ENCODE assay signal across 8 mouse cellular contexts in genomic region chr6:88500405-88500767, GRCm38 (mm10). TPM values are rescaled to one million over a fixed set of nuclear protein-coding genes. Genes with fewer than 3 reads are reported as not detected.
DNase-seq lines count a peak whose midpoint lies in the region; ATAC-seq and TF ChIP-seq lines count a peak whose summit lies in the region.

No protein-coding gene starts in this region.

- no peak for ATAC-seq in kidney, postnatal 0 days (replicated peaks; ENCODE audit: low FRiP score, low read depth)
- ATAC-seq in embryonic facial prominence, embryonic 12.5 days (ENCODE audit: insufficient number of reproducible peaks, insufficient read depth, low FRiP score, low TSS enrichment), result no peak
- 0 out of 2 replicates have a peak, but pooled peaks have one; percentile 4 for ATAC-seq in intestine, embryonic 15.5 days
- ATAC-seq in neural tube, embryonic 12.5 days (ENCODE audit: low FRiP score, low read depth), result no peak; the same call in 1 of the 2 replicates

- no peak for TF ChIP-seq CTCF in kidney, postnatal 0 days (IDR thresholded peaks at IDR 0.05; ENCODE audit: low read depth)

- no peak overlapping the region for H3K27ac ChIP-seq in kidney, postnatal 0 days
- no peak overlapping the region for H3K27ac ChIP-seq in embryonic facial prominence, embryonic 12.5 days
- no peak overlapping the region for H3K27ac ChIP-seq in intestine, embryonic 15.5 days
- H3K27ac ChIP-seq in neural tube, embryonic 12.5 days, result no peak overlapping the region

- H3K27me3 ChIP-seq in kidney, postnatal 0 days (ENCODE audit: insufficient read depth, low read length), result no peaks in the 10 kb centered on the region
- H3K27me3 ChIP-seq in embryonic facial prominence, embryonic 12.5 days, result no peaks in the 10 kb centered on the region
- H3K27me3 ChIP-seq in intestine, embryonic 15.5 days (replicated peaks), result no peaks in the 10 kb centered on the region
- no peaks in the 10 kb centered on the region for H3K27me3 ChIP-seq in neural tube, embryonic 12.5 days (replicated peaks)

- 13% methylated on average over 3 of the region's 3 CpGs for whole genome bisulfite sequencing in kidney, postnatal 0 days
- WGBS in embryonic facial prominence, embryonic 12.5 days, result 6% methylated on average over 3 of the region's 3 CpGs
- WGBS in intestine, embryonic 15.5 days, result 6% methylated on average over 3 of the region's 3 CpGs
- WGBS in neural tube, embryonic 12.5 days, result 8% methylated on average over 3 of the region's 3 CpGs

- H3K9me3 ChIP-seq in kidney, postnatal 0 days (replicated peaks; ENCODE audit: low read length), result no peaks in the 10 kb centered on the region
- H3K9me3 ChIP-seq in embryonic facial prominence, embryonic 12.5 days, result no peaks in the 10 kb centered on the region
- no peaks in the 10 kb centered on the region for H3K9me3 ChIP-seq in intestine, embryonic 15.5 days
- H3K9me3 ChIP-seq in neural tube, embryonic 12.5 days, result no peaks in the 10 kb centered on the region

- DNase-seq in kidney, postnatal 0 days (ENCODE audit: low spot score), result no peak
- DNase-seq in kidney, postnatal 36 days, result no peak
- DNase-seq in right cerebral cortex, postnatal 4 days, result no peak
- DNase-seq in urinary bladder, postnatal 4 days (ENCODE audit: low spot score in 2 of 2), result no peak
- no peak for DNase-seq in adrenal gland, postnatal 4 days (ENCODE audit: low spot score in 2 of 2)

- H3K9ac ChIP-seq in kidney, postnatal 0 days (ENCODE audit: low read depth, low read length), result no peak overlapping the region
- peak overlapping the region; percentile 68; the same call in 1 of the 2 replicates for H3K9ac ChIP-seq in embryonic facial prominence, embryonic 12.5 days
- no peak overlapping the region for H3K9ac ChIP-seq in intestine, embryonic 15.5 days
- H3K9ac ChIP-seq in neural tube, embryonic 12.5 days, result peak overlapping the region; percentile 69; the same call in 1 of the 2 replicates

- H3K4me3 ChIP-seq in kidney, postnatal 0 days (replicated peaks; ENCODE audit: low read depth, low read length), result peak overlapping the region; percentile 49
- peak overlapping the region; percentile 57 for H3K4me3 ChIP-seq in embryonic facial prominence, embryonic 12.5 days
- peak overlapping the region; percentile 54 for H3K4me3 ChIP-seq in intestine, embryonic 15.5 days (replicated peaks)
- peak overlapping the region; percentile 49 for H3K4me3 ChIP-seq in neural tube, embryonic 12.5 days

- H3K4me1 ChIP-seq in kidney, postnatal 0 days (replicated peaks; ENCODE audit: insufficient read depth, low read length), result no peaks in the 10 kb centered on the region
- H3K4me1 ChIP-seq in embryonic facial prominence, embryonic 12.5 days, result 0 out of 2 replicates have a peak, but pooled peaks cover 5% of the 10 kb centered on the region
- 0 out of 2 replicates have a peak, but pooled peaks cover 3% of the 10 kb centered on the region for H3K4me1 ChIP-seq in intestine, embryonic 15.5 days (replicated peaks)
- peaks cover 7% of the 10 kb centered on the region; the same call in 1 of the 2 replicates for H3K4me1 ChIP-seq in neural tube, embryonic 12.5 days

- H3K4me2 ChIP-seq in kidney, postnatal 0 days (ENCODE audit: low read length), result peak overlapping the region; percentile 88
- H3K4me2 ChIP-seq in embryonic facial prominence, embryonic 12.5 days (replicated peaks), result peak overlapping the region; percentile 97
- H3K4me2 ChIP-seq in intestine, embryonic 15.5 days (replicated peaks), result peak overlapping the region; percentile 96
- H3K4me2 ChIP-seq in neural tube, embryonic 12.5 days (replicated peaks), result peak overlapping the region; percentile 97

- H3K36me3 ChIP-seq in kidney, postnatal 0 days (ENCODE audit: insufficient read depth, low read length), result peaks cover 31% of the 10 kb centered on the region
- H3K36me3 ChIP-seq in embryonic facial prominence, embryonic 12.5 days, result peaks cover 54% of the 10 kb centered on the region
- H3K36me3 ChIP-seq in intestine, embryonic 15.5 days, result peaks cover 39% of the 10 kb centered on the region
- H3K36me3 ChIP-seq in neural tube, embryonic 12.5 days, result peaks cover 63% of the 10 kb centered on the region

RNA-seq across cellular contexts. Expression of gene Sec61a1, which starts 18.3 kb away (rescaled TPM):
- polyA plus RNA-seq in kidney, postnatal 0 days (2015; fragmentation: Nextera tagmentation; extraction: Ambion mirVana), result 171 and 194 TPM in 2 replicates
- 237 and 245 TPM in 2 replicates for polyA plus RNA-seq in embryonic facial prominence, embryonic 12.5 days (2016; fragmentation: Nextera tagmentation; extraction: Ambion mirVana)
- polyA plus RNA-seq in intestine, embryonic 15.5 days (2015; fragmentation: Nextera tagmentation; extraction: Ambion mirVana), result 256 and 276 TPM in 2 replicates
- 192 and 193 TPM in 2 replicates for polyA plus RNA-seq in neural tube, embryonic 12.5 days (2016; fragmentation: Nextera tagmentation; extraction: Ambion mirVana)
- total RNA-seq in adrenal gland, postnatal 4 days (2021), result 100 to 1,000 TPM; 215 to 222 TPM

RNA-seq across cellular contexts. Expression of gene Ruvbl1, which starts 35.2 kb away (rescaled TPM):
- 91.1 and 102 TPM in 2 replicates for polyA plus RNA-seq in kidney, postnatal 0 days (2015; fragmentation: Nextera tagmentation; extraction: Ambion mirVana)
- 152 and 154 TPM in 2 replicates for polyA plus RNA-seq in embryonic facial prominence, embryonic 12.5 days (2016; fragmentation: Nextera tagmentation; extraction: Ambion mirVana)
- polyA plus RNA-seq in intestine, embryonic 15.5 days (2015; fragmentation: Nextera tagmentation; extraction: Ambion mirVana), result 125 and 132 TPM in 2 replicates
- 112 and 115 TPM in 2 replicates for polyA plus RNA-seq in neural tube, embryonic 12.5 days (2016; fragmentation: Nextera tagmentation; extraction: Ambion mirVana)
- total RNA-seq in adrenal gland, postnatal 4 days (2021), result 10 to 100 TPM; 34.1 to 38.4 TPM

RNA-seq across cellular contexts. Expression of gene Eefsec, which starts 54.0 kb away (rescaled TPM):
- 34.8 and 37.2 TPM in 2 replicates for polyA plus RNA-seq in kidney, postnatal 0 days (2015; fragmentation: Nextera tagmentation; extraction: Ambion mirVana)
- polyA plus RNA-seq in embryonic facial prominence, embryonic 12.5 days (2016; fragmentation: Nextera tagmentation; extraction: Ambion mirVana), result 37.2 and 38.1 TPM in 2 replicates
- 40.1 and 40.7 TPM in 2 replicates for polyA plus RNA-seq in intestine, embryonic 15.5 days (2015; fragmentation: Nextera tagmentation; extraction: Ambion mirVana)
- 26.2 and 29.2 TPM in 2 replicates for polyA plus RNA-seq in neural tube, embryonic 12.5 days (2016; fragmentation: Nextera tagmentation; extraction: Ambion mirVana)
- total RNA-seq in adrenal gland, postnatal 4 days (2021), result 10 to 100 TPM; 21.2 to 24.1 TPM

Comparison
In these comparisons a context has a peak if more than half of its experiments do, and no peak if none do; other contexts are left out.
1. H3K9ac ChIP-seq: peak in embryonic facial prominence, embryonic 12.5 days (single experiment) and neural tube, embryonic 12.5 days (single experiment); none in kidney, postnatal 0 days (single experiment) and intestine, embryonic 15.5 days (single experiment).
2. Peak in every context shown above with its lines, with median percentiles within 50 percentile points of each other: H3K4me2 ChIP-seq and H3K4me3 ChIP-seq.